Mouse (Mus musculus) liver, embryonic 12.5 days (tissue): Measurements from ENCODE around the gene Rhov. TPM values are rescaled to one million over a fixed set of nuclear protein-coding genes. Genes with fewer than 3 reads are reported as not detected.

Source experiments
- ATAC-seq: fragments of 200-750 bp; cut with Nextera tagmentation; 2 replicates; pipeline ENCODE4 v1.8.0; 2017; ENCODE audit warnings: moderate number of reproducible peaks, mild to moderate bottlenecking, moderate library complexity
- H3K27ac ChIP-seq: fragments of 300-500 bp; sonication (generic); 2 replicates; pipeline ENCODE4 v1.5.1; 2016; ENCODE audit warnings: mild to moderate bottlenecking
- H3K27me3 ChIP-seq: fragments of 300-500 bp; sonication (generic); replicated peaks from 2 replicates; pipeline ENCODE4 v1.6.1; 2016; ENCODE audit warnings: mild to moderate bottlenecking, moderate library complexity
- H3K36me3 ChIP-seq: fragments of 300-500 bp; sonication (generic); 2 replicates; pipeline ENCODE4 v1.6.1; 2016; ENCODE audit warnings: mild to moderate bottlenecking, moderate library complexity
- H3K4me1 ChIP-seq: fragments of 300-500 bp; sonication (generic); 2 replicates; pipeline ENCODE4 v1.6.1; 2016
- H3K4me2 ChIP-seq: fragments of 300-500 bp; sonication (generic); 2 replicates; pipeline ENCODE4 v1.6.1; 2016; ENCODE audit warnings: mild to moderate bottlenecking, moderate library complexity
- H3K4me3 ChIP-seq: fragments of 300-500 bp; sonication (generic); 2 replicates; pipeline ENCODE4 v1.5.1; 2016; ENCODE audit warnings: mild to moderate bottlenecking, moderate library complexity
- H3K9ac ChIP-seq: fragments of 300-500 bp; sonication (generic); 2 replicates; pipeline ENCODE4 v1.6.1; 2016; ENCODE audit warnings: mild to moderate bottlenecking, moderate library complexity
- H3K9me3 ChIP-seq: fragments of 300-500 bp; sonication (generic); replicated peaks from 2 replicates; pipeline ENCODE4 v1.6.1; 2016; ENCODE audit warnings: mild to moderate bottlenecking, moderate library complexity
- WGBS: fragments of 180-500 bp; shearing (Covaris S2); methylation state at CpG from one replicate; pipeline ENCODE4 v1.1.7; 2016; ENCODE audit not compliant: insufficient replicate concordance; 5-methylcytosine and 5-hydroxymethylcytosine counted together
- polyA plus RNA-seq: library from polyadenylated mRNA; unstranded; fragments of >200 nt; fragmentation: Nextera tagmentation; extraction: Ambion mirVana; gene quantifications from 2 replicates; pipeline ENCODE4 v1.2.1, GENCODE M21; 2016

Rhov gene
- polyA plus RNA-seq, 1 experiment from 2014 or later: 0.07 TPM

DNA sequence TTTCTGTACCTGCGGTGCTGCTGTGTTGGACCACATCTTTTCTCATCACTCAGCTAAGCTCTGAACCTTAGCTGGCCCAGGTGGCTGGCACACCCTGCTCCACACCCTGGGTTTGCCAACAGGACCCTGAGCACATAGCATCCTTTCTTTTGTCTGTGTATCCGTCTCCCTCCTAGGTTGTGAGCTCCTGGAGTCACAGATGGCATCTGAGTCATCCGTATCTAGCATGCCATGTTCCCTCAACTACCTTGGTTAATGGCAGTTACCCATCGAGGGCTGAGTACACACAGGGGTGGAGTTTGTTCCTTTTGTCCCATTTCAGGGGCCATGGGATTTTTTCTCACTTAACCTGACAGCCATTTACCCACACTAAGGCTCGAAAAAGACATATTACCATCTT is 20.7 kb downstream of the Rhov start:
- no peak overlapping the region for H3K4me3 ChIP-seq
- H3K9me3 ChIP-seq: no peaks in the 10 kb centered on the region
- 59% methylated on average over 5 of the region's 5 CpGs for WGBS
- ATAC-seq: no peak
- no peak overlapping the region for H3K27ac ChIP-seq
- H3K9ac ChIP-seq: no peak overlapping the region
- H3K36me3 ChIP-seq: no peaks in the 10 kb centered on the region
- H3K4me1 ChIP-seq: peaks cover 5% of the 10 kb centered on the region; the same call in 1 of the 2 replicates
- peaks cover 37% of the 10 kb centered on the region for H3K27me3 ChIP-seq
- no peak overlapping the region for H3K4me2 ChIP-seq

DNA sequence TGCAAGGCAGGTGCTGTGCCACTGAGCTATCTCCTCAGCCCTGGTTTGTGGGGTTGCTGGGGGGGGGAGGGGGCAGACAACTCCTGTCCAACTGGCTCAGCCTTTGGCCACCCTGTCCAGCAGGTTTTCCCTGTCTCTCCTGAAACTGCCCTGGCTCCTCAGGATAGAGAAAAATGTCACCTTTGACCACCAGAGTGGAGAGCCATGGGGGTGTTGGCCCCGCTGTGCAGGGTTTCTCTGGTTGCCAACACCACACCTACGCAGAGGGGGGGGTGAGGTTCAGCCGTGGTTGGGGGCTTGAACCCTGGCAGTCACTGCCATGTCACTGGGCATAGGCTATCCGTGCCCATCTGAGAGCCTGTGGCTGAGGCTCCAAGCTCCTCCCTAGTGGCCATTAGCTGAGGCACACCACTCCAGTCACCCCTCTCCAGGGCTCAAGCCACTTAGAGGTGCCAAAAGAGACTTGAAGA is 21.4 kb downstream of the Rhov start:
- Histone ChIP-seq H3K4me2 (no peak overlapping the region), H3K36me3 (no peaks in the 10 kb centered on the region), H3K9ac (no peak overlapping the region), H3K27ac (no peak overlapping the region), H3K27me3 (peaks cover 30% of the 10 kb centered on the region), H3K9me3 (no peaks in the 10 kb centered on the region), H3K4me3 (no peak overlapping the region), H3K4me1 (peaks cover 5% of the 10 kb centered on the region; the same call in 1 of the 2 replicates)
- no peak for ATAC-seq
- 63% methylated on average over 4 of the region's 4 CpGs for WGBS

DNA sequence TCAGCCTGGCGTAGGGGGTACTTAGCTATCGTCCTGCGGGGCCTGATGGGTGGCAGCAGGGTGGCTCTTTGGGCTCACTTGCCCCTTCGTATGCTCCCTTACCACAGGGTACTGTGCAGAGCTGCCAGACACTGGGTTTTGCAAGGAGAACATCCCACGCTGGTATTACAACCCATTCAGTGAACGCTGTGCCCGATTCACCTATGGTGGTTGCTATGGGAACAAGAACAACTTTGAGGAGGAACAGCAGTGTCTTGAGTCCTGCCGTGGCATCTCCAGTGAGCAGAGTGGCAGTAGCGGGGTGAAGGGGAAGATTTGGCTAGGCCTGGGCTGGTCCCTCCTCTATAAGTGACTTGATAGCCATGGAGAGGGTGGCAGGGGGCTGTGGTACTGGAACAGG is 23.2 kb downstream of the Rhov start:
- Histone ChIP-seq H3K36me3 (no peaks in the 10 kb centered on the region), H3K4me1 (peaks cover 5% of the 10 kb centered on the region; the same call in 1 of the 2 replicates), H3K27me3 (peaks cover 14% of the 10 kb centered on the region; the same call in 1 of the 2 replicates), H3K9me3 (no peaks in the 10 kb centered on the region), H3K4me2 (no peak overlapping the region), H3K9ac (no peak overlapping the region), H3K4me3 (no peak overlapping the region), H3K27ac (no peak overlapping the region)
- 76% methylated on average over 9 of the region's 9 CpGs for WGBS
- ATAC-seq: no peak

DNA sequence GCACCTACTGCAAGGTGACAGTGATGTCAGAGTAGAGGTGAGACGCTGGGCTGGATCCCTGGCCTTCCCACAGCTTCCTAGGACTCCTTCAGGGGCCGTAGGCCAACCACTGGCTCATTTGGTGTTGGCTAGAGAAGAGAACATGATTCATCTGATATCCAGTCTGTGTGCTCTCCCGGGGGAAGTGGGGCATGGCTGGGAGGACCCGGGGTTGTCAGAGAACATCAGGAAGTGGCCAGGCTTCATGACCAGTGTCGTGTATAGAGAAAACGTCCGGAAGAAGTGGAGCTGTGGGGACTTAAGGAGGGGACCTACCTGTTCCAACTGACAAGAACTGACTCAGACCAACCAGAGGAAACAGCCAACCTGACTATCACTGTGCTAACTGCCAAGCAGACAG is 25.8 kb downstream of the Rhov start:
- ATAC-seq: no peak
- H3K4me2 ChIP-seq: no peak overlapping the region
- H3K4me3 ChIP-seq: no peak overlapping the region
- H3K36me3 ChIP-seq: no peaks in the 10 kb centered on the region
- H3K27ac ChIP-seq: no peak overlapping the region
- H3K27me3 ChIP-seq: peaks cover 35% of the 10 kb centered on the region
- H3K4me1 ChIP-seq: peaks cover 4% of the 10 kb centered on the region; the same call in 1 of the 2 replicates
- no peaks in the 10 kb centered on the region for H3K9me3 ChIP-seq
- no peak overlapping the region for H3K9ac ChIP-seq
- WGBS: 38% methylated on average over 7 of the region's 7 CpGs

DNA sequence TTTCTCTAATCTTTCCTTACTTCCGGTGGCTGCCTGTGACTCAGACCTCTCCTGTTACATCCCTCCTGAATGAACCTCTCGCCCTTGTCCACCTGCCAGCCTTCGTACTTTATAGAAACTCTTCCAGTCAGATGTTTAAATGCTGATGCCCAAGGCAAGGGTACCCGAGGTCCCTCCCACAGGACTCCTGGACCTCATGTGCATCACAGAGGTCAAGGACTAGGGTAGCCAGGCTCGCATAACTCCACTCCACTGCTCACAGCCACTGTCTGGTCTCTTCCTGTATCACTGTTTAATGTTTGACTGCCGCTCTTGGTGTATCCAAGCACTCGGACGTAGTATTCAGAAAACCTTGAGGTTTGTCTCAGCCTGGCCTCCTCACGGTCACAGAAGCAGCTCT is 28.5 kb downstream of the Rhov start:
- no peak for ATAC-seq
- Histone ChIP-seq H3K27me3 (peaks cover 51% of the 10 kb centered on the region), H3K4me2 (no peak overlapping the region), H3K4me1 (peaks cover 8% of the 10 kb centered on the region), H3K9ac (no peak overlapping the region), H3K36me3 (no peaks in the 10 kb centered on the region), H3K4me3 (no peak overlapping the region), H3K9me3 (no peaks in the 10 kb centered on the region), H3K27ac (no peak overlapping the region)
- 63% methylated on average over 9 of the region's 9 CpGs for WGBS

DNA sequence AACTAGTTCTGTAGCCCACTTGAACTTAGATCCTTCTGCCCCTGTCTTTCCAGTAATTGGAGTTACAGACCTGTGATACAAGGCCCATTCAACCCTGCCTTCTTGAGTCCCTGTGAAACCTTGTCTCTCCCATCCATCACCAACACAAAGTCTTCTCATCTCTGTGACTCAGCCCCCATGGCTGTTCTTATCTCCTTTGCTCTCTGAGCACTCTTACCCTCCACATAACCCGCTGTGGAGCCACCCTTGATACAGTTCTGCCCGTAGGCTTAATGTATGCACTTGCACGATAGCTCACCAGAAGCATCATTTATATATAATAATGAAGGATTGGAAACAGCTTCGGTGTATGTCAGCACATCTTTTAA is 30.3 kb downstream of the Rhov start:
- H3K4me3 ChIP-seq: no peak overlapping the region
- peaks cover 16% of the 10 kb centered on the region for H3K4me1 ChIP-seq
- no peaks in the 10 kb centered on the region for H3K9me3 ChIP-seq
- WGBS: 63% methylated on average over 4 of the region's 4 CpGs
- H3K4me2 ChIP-seq: no peak overlapping the region
- H3K36me3 ChIP-seq: no peaks in the 10 kb centered on the region
- H3K27ac ChIP-seq: no peak overlapping the region
- ATAC-seq: no peak
- no peak overlapping the region for H3K9ac ChIP-seq
- H3K27me3 ChIP-seq: peaks cover 68% of the 10 kb centered on the region

DNA sequence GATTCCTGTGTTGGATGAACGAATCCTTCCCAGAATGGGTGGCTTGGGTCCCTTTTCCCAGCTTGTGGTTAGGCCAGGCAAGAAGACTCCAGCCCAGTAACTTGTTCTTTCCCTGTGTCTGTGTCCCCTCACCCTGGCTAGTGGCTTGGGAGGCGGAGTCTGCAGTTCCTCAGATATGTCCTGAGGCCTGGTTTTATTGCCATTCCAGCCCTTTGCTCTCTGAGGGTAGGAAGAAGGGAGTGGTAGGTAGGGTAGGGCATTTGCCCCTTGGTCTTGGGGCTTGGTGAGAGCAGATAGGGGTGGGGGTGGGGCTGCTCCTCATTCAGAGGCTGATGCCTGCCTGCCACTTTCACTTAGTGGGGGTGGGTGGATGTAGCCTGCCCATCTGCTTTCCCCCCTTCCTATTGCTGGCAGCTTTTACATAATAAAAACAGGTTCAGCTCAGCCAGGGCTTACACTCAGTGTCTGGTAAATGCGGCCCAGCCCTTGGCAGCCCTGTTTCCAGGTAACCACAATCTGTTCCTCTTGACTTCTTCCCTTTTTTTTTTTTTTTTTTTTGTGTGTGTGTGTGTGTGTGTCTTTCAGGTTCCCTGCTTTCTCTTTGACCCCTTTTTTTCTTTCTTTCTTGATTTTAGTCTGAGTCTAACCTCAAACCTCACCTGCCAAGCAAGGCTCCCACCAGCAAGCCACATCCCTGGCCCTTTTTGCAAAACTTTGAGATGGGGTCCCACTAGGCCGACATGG is 30.8 kb downstream of the Rhov start:
- no peak overlapping the region for H3K9ac ChIP-seq
- H3K27me3 ChIP-seq: peaks cover 73% of the 10 kb centered on the region
- peaks cover 16% of the 10 kb centered on the region for H3K4me1 ChIP-seq
- no peak overlapping the region for H3K4me3 ChIP-seq
- no peaks in the 10 kb centered on the region for H3K36me3 ChIP-seq
- no peak for ATAC-seq
- H3K9me3 ChIP-seq: no peaks in the 10 kb centered on the region
- H3K4me2 ChIP-seq: no peak overlapping the region
- WGBS: 52% methylated on average over 4 of the region's 4 CpGs
- no peak overlapping the region for H3K27ac ChIP-seq

DNA sequence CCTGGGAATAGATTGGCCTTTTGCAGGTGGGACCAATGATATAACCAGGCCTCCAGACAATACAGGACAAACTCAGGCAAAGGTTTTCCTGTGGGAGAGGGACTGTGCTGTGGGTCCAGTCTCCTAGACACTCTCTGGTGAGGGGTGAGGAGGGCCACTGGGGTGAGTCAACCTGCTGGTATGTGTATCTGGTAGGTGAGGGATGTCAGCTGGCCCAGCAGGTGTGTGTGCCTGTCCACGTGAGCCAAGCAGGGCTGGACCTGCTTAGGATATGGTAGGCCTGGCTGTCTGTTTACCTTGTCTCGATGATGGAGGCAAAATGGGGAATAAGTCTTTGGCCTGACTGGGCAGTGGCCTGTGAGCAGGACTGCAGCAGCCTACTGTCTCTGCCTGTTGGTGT is 32.4 kb downstream of the Rhov start:
- no peak overlapping the region for H3K4me2 ChIP-seq
- H3K4me3 ChIP-seq: no peak overlapping the region
- H3K4me1 ChIP-seq: peaks cover 16% of the 10 kb centered on the region
- no peaks in the 10 kb centered on the region for H3K36me3 ChIP-seq
- H3K9ac ChIP-seq: no peak overlapping the region
- peaks cover 89% of the 10 kb centered on the region for H3K27me3 ChIP-seq
- 64% methylated on average over 2 of the region's 2 CpGs for WGBS
- ATAC-seq: no peak
- no peak overlapping the region for H3K27ac ChIP-seq
- no peaks in the 10 kb centered on the region for H3K9me3 ChIP-seq

DNA sequence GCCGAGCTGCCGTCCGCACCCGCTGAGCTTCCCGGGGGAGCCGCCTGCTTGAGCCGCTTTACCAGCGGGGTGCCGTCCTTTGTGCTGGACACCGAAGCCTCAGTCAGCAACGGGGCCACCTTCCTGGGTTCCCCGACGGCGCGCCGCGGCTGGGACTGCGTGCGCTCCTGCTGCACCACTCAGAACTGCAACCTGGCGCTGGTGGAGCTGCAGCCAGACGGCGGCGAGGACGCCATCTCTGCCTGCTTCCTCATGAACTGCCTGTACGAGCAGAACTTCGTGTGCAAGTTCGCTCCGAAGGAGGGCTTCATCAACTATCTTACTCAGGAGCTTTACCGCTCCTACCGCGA is 33.2 kb downstream of the Rhov start:
- WGBS: 4% methylated on average over 31 of the region's 31 CpGs

DNA sequence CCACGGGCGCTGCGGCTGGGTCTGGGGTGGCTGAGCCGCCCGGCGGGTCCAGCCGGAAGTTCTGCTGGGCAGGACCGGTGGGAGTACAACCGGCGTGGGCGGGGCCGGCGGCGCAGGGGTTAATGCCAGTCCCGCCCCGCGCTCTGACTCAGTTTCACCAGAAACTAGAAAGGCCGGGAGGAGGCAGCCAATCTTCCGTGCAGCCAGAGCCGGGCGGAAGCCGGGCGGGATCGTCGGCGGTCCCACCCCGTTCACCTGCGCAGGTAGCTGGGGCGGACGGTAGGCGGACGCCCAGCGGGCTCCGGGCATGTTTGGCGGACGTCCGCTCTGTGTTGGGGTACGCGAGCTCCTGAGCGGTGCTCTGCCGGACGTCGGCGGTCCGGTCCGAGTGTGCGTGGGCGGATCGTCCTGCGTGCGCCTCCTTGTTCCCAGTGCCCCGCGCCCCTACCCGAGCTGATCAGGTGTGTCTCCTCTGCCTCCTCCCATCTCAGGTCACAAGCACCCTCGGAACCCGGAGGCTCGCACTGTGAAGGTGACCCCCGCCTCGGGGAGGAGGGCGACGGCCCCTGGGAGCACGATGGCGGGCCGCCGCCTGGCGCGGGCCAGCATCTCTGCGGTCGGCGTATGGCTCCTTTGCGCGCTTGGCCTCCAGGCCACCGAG is 33.7 kb downstream of the Rhov start, which contains the start of gene Spint1:
Spint1 (plus strand) TSS at position 153 of the 661 bp plus-strand sequence.
- Histone ChIP-seq H3K27me3 (peaks cover 87% of the 10 kb centered on the region), H3K9ac (no peak within 1 kb of the TSS), H3K4me3 (peak within 1 kb of the TSS; percentile 49), H3K9me3 (no peaks in the 10 kb centered on the region), H3K27ac (no peak within 1 kb of the TSS), H3K36me3 (no peaks in the 10 kb centered on the region), H3K4me2 (peak within 1 kb of the TSS; percentile 69), H3K4me1 (peaks cover 12% of the 10 kb centered on the region)
- no peak for ATAC-seq
- WGBS: under 1% methylated on average over 73 of the region's 73 CpGs

More for the DNA sequence above, 33.2 kb downstream of the Rhov start:
- Histone ChIP-seq H3K9me3 (no peaks in the 10 kb centered on the region), H3K9ac (no peak overlapping the region), H3K36me3 (no peaks in the 10 kb centered on the region), H3K4me2 (peak overlapping the region; percentile 69), H3K27me3 (peaks cover 92% of the 10 kb centered on the region), H3K27ac (no peak overlapping the region), H3K4me1 (peaks cover 16% of the 10 kb centered on the region), H3K4me3 (peak overlapping the region; percentile 49)
- no peak for ATAC-seq

DNA sequence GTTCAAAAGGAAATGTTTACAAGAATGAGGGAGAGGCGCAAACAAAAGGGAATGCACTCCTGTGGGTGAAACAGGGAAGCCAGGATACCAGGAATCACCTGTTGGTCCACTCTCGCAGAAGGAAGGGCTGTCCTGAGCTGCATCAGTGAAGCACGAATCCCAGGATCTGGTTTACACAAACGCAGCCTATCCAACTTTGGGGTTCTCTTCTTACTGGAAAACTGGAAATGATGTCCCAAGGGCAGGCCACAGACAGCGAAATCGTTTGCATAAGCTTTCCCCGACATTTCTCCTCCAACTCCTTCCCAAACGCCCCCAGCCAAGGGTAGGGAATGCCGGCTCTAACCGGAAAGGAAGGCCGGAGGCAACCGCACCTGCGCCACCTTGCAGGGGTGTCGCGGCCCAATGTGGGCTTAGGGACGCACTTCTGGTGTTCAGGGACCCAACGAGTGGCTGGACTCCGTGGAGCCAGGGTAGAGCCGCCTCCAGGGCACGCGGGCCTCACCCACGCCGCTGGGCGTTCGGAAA is 34.3 kb downstream of the Rhov start:
- Histone ChIP-seq H3K9me3 (no peaks in the 10 kb centered on the region), H3K4me1 (peaks cover 12% of the 10 kb centered on the region), H3K9ac (no peak overlapping the region), H3K27ac (no peak overlapping the region), H3K4me2 (peak overlapping the region; percentile 69), H3K4me3 (peak overlapping the region; percentile 49), H3K36me3 (no peaks in the 10 kb centered on the region), H3K27me3 (peaks cover 83% of the 10 kb centered on the region)
- WGBS: 16% methylated on average over 25 of the region's 25 CpGs
- ATAC-seq: no peak
